Mouse (Mus musculus) midbrain, embryonic 14.5 days (tissue): Measurements from ENCODE around the gene Celsr3. TPM values are rescaled to one million over a fixed set of nuclear protein-coding genes. Genes with fewer than 3 reads are reported as not detected.

Experiments
- ATAC-seq: fragments of 200-750 bp; cut with Nextera tagmentation; 2 replicates; pipeline ENCODE4 v1.8.0; 2017; ENCODE audit warnings: moderate number of reproducible peaks, moderate library complexity; ENCODE audit not compliant: low FRiP score, low TSS enrichment
- DNase-seq: peaks from one replicate; pipeline ENCODE4 v3.0.0-alpha.2; 2015
- H3K27ac ChIP-seq: fragments of 300-500 bp; sonication (generic); replicated peaks from 2 replicates; pipeline ENCODE4 v1.5.1; 2014; ENCODE audit warnings: mild to moderate bottlenecking, low read depth, low read length, moderate library complexity
- H3K27me3 ChIP-seq: fragments of 300-500 bp; sonication (generic); 2 replicates; pipeline ENCODE4 v1.6.1; 2014; ENCODE audit warnings: low read length, control low read depth, mixed read lengths; ENCODE audit not compliant: control insufficient read depth, insufficient read depth
- H3K36me3 ChIP-seq: fragments of 300-500 bp; sonication (generic); 2 replicates; pipeline ENCODE4 v1.6.1; 2014; ENCODE audit warnings: low read length, control low read depth; ENCODE audit not compliant: control insufficient read depth, insufficient read depth
- H3K4me1 ChIP-seq: fragments of 300-500 bp; sonication (generic); 2 replicates; pipeline ENCODE4 v1.6.1; 2014; ENCODE audit warnings: mild to moderate bottlenecking, antibody characterized with exemption, low read length, control low read depth; ENCODE audit not compliant: control insufficient read depth, insufficient read depth
- H3K4me2 ChIP-seq: fragments of 300-500 bp; sonication (generic); 2 replicates; pipeline ENCODE4 v1.6.1; 2014; ENCODE audit warnings: mild to moderate bottlenecking, low read length, moderate library complexity
- H3K4me3 ChIP-seq: fragments of 300-500 bp; sonication (generic); replicated peaks from 2 replicates; pipeline ENCODE4 v1.5.1; 2014; ENCODE audit warnings: low read depth, low read length
- H3K9ac ChIP-seq: fragments of 300-500 bp; sonication (generic); replicated peaks from 2 replicates; pipeline ENCODE4 v1.6.1; 2014; ENCODE audit warnings: mild to moderate bottlenecking, low read length, moderate library complexity
- H3K9me3 ChIP-seq: fragments of 300-500 bp; sonication (generic); 2 replicates; pipeline ENCODE4 v1.6.1; 2016; ENCODE audit warnings: low read length, control low read depth, mixed read lengths; ENCODE audit not compliant: control insufficient read depth
- WGBS: fragments of 180-500 bp; shearing (Covaris S2); extraction: QIAGEN DNeasy Blood & Tissue Kit; methylation state at CpG from one replicate; pipeline ENCODE4 v1.1.7; 2014; 5-methylcytosine and 5-hydroxymethylcytosine counted together
- microRNA-seq: library from miRNA; unstranded; fragments of <30 nt; microRNA quantifications from one replicate; pipeline ENCODE4, GENCODE M21; 2016
- polyA plus RNA-seq: library from polyadenylated mRNA; unstranded; fragments of >200 nt; fragmentation: Nextera tagmentation; extraction: Ambion mirVana; gene quantifications from 2 replicates; pipeline ENCODE4 v1.2.1, GENCODE M21; 2014

Gene Celsr3
- polyA plus RNA-seq, 1 experiment from 2014 or later: 19.5 TPM

- DNase-seq: peak; percentile 97
- H3K4me3 ChIP-seq: peak overlapping the region; percentile 70
- peaks cover 4% of the 10 kb centered on the region; the same call in 1 of the 2 replicates for H3K27me3 ChIP-seq
- H3K9me3 ChIP-seq: no peaks in the 10 kb centered on the region
- peak overlapping the region; percentile 65 for H3K9ac ChIP-seq
- peaks cover 4% of the 10 kb centered on the region; the same call in 1 of the 2 replicates for H3K4me1 ChIP-seq
- peak overlapping the region; percentile 66 for H3K27ac ChIP-seq
- H3K4me2 ChIP-seq: peak overlapping the region; percentile 92
- ATAC-seq: peak; percentile 89
- H3K36me3 ChIP-seq: peaks cover 61% of the 10 kb centered on the region
- 2% methylated on average over 25 of the region's 25 CpGs for WGBS
Measured at GRCm38 (mm10) chr9:108853635-108854240, 27.6 kb downstream of the Celsr3 start.

DNA sequence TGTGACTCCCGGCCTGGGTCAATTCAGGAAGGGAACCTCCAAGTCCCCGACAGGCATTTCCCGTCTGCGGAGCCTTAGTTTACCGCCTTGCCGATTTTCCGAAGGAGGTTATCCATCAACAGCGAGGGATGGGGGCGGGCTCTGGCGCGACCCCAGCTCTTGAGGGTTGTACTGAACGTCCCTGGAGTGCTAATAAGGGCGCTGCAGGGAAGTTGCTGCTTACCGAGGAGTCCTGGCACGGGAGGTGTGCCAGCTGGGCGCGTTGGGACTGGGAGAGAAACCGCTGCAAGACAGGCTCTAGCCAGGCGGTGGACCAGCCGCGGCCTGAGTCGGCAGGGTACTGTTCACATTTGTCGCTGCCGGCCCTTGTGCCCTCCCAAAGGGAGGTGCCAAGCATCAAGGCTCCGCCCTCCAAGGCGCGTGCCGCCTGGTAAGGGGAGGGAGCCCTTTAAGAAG, 28.1 kb downstream of the Celsr3 start:
- 0% methylated on average over 28 of the region's 28 CpGs for WGBS
- no peaks in the 10 kb centered on the region for H3K9me3 ChIP-seq
- peaks cover 4% of the 10 kb centered on the region; the same call in 1 of the 2 replicates for H3K4me1 ChIP-seq
- peak overlapping the region; percentile 70 for H3K4me3 ChIP-seq
- peaks cover 4% of the 10 kb centered on the region; the same call in 1 of the 2 replicates for H3K27me3 ChIP-seq
- peak overlapping the region; percentile 65 for H3K9ac ChIP-seq
- peak overlapping the region; percentile 66 for H3K27ac ChIP-seq
- H3K4me2 ChIP-seq: peak overlapping the region; percentile 92
- ATAC-seq: peak; percentile 59
- H3K36me3 ChIP-seq: peaks cover 61% of the 10 kb centered on the region
- DNase-seq: peak; percentile 89

GRCm38 (mm10) chr9:108855335-108855734, 29.2 kb downstream of the Celsr3 start:
- ATAC-seq (no peak), DNase-seq (no peak)
- Histone ChIP-seq H3K4me3 (no peak overlapping the region), H3K27me3 (peaks cover 4% of the 10 kb centered on the region; the same call in 1 of the 2 replicates), H3K4me2 (peak overlapping the region; percentile 92; the same call in 1 of the 2 replicates), H3K27ac (no peak overlapping the region), H3K4me1 (peaks cover 4% of the 10 kb centered on the region; the same call in 1 of the 2 replicates), H3K9me3 (no peaks in the 10 kb centered on the region), H3K9ac (no peak overlapping the region), H3K36me3 (peaks cover 58% of the 10 kb centered on the region)
- WGBS: 58% methylated on average over 5 of the region's 5 CpGs

DNA sequence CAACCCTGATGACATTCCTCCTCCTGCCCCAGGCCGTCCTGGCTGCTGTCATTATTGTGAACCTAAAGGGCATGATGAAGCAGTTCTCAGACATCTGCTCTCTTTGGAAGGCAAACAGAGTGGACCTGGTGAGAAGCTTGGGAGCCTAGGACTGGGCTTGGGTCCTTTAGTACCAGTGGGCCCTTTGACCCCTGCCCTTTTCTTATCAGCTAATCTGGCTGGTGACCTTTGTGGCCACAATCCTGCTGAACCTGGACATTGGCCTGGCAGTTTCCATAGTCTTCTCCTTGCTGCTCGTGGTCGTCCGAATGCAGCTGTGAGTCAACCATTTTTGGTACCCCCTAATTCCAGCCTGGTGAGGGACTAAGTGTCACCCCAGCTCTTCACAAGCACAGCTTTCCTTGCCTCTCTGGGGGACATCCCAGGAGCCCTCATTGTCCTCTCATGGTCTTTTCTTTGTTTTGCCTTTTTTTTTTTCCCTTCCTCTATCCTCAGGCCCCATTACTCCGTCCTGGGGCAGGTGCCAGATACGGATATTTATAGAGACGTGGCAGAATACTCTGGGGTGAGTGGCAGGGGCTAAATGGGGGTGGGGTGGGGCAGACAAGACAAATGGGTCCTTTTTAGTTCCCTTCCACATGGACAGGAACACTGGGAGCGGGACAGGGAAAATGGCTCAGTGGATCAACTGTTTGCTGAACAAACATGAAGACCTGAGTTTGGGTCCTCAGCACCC, 32.8 kb downstream of the Celsr3 start:
- 0 out of 2 replicates have a peak, but pooled peaks cover 4% of the 10 kb centered on the region for H3K4me1 ChIP-seq
- peaks cover 48% of the 10 kb centered on the region for H3K36me3 ChIP-seq
- ATAC-seq (no peak), DNase-seq (no peak)
- no peak overlapping the region for H3K27ac ChIP-seq
- no peak overlapping the region for H3K4me3 ChIP-seq
- no peak overlapping the region for H3K9ac ChIP-seq
- no peak overlapping the region for H3K4me2 ChIP-seq
- H3K9me3 ChIP-seq: no peaks in the 10 kb centered on the region
- H3K27me3 ChIP-seq: peaks cover 4% of the 10 kb centered on the region; the same call in 1 of the 2 replicates
- WGBS: 83% methylated on average over 8 of the region's 8 CpGs

Small RNAs within 50 kb of the gene (microRNA-seq; reads per million reads assigned to microRNA genes)
- gene Gm23156: not detected

Other genes starting within 250 kb of the Celsr3 start
- gene Wdr6, start 247.6 kb upstream of the Celsr3 start, polyA plus RNA-seq: 273 and 274 TPM in 2 replicates
- 27.0 and 30.5 TPM in 2 replicates for gene P4htm, start 228.7 kb upstream of the Celsr3 start, polyA plus RNA-seq
- gene Arih2, start 176.9 kb upstream of the Celsr3 start, polyA plus RNA-seq: 37.6 and 45.3 TPM in 2 replicates
- gene Slc25a20, start 164.2 kb upstream of the Celsr3 start, polyA plus RNA-seq: 26.8 and 33.8 TPM in 2 replicates
- 53.8 and 68.1 TPM in 2 replicates for gene Prkar2a, start 137.0 kb upstream of the Celsr3 start, polyA plus RNA-seq
- 256 and 286 TPM in 2 replicates for gene Ip6k2, start 42.5 kb upstream of the Celsr3 start, polyA plus RNA-seq
- gene Nckipsd, start 18.0 kb upstream of the Celsr3 start, polyA plus RNA-seq: 24.3 and 27.4 TPM in 2 replicates
- gene Slc26a6, start 27.0 kb downstream of the Celsr3 start, polyA plus RNA-seq: 16.6 and 18.2 TPM in 2 replicates
- gene Tmem89, start 88.3 kb downstream of the Celsr3 start, polyA plus RNA-seq: 0.47 TPM in 1 of 2 replicates, not detected in the other
- gene Uqcrc1, start 110.3 kb downstream of the Celsr3 start, polyA plus RNA-seq: 432 and 472 TPM in 2 replicates
- 0.84 and 1.5 TPM in 2 replicates for gene Col7a1, start 127.3 kb downstream of the Celsr3 start, polyA plus RNA-seq
- gene Ucn2, start 159.7 kb downstream of the Celsr3 start, polyA plus RNA-seq: not detected in 2 replicates
- gene Pfkfb4, start 165.5 kb downstream of the Celsr3 start, polyA plus RNA-seq: 26.1 and 26.3 TPM in 2 replicates
- gene Shisa5, start 212.2 kb downstream of the Celsr3 start, polyA plus RNA-seq: 49.1 and 49.9 TPM in 2 replicates
- gene Trex1, start 233.4 kb downstream of the Celsr3 start, polyA plus RNA-seq: 15.3 and 18.8 TPM in 2 replicates
- 26.5 and 28.6 TPM in 2 replicates for gene Atrip, start 247.8 kb downstream of the Celsr3 start, polyA plus RNA-seq